ENCODE assay signal across 24 mouse cellular contexts in genomic region chr6:120884436-120884835, GRCm38 (mm10). TPM values are rescaled to one million over a fixed set of nuclear protein-coding genes. Genes with fewer than 3 reads are reported as not detected.
A peak's percentile ranks its signal among the peaks of the same experiment; 100 is the strongest.
DNase-seq lines count a peak whose midpoint lies in the region; ATAC-seq and TF ChIP-seq lines count a peak whose summit lies in the region.
"Had no signal": no experiment of that assay in that cellular context is flagged by ENCODE, and none has a peak within 500 bp of the region (broad histone marks: within the 10 kb centered on the region; RNA-seq: fewer than 3 reads in every experiment).

No protein-coding gene starts in this region.

- H3K27ac ChIP-seq in midbrain, embryonic 12.5 days (replicated peaks): no peak overlapping the region
- no peak overlapping the region for H3K27ac ChIP-seq in midbrain, postnatal 0 days (ENCODE audit: low read depth, low read length)
- H3K27ac ChIP-seq in neural tube, embryonic 13.5 days (replicated peaks): peak overlapping the region; percentile 38; the same call in 1 of the 2 replicates
- no peak overlapping the region; the same call in 1 of the 2 replicates for H3K27ac ChIP-seq in neural tube, embryonic 15.5 days (replicated peaks)
- H3K27ac ChIP-seq: embryonic facial prominence, embryonic 10.5 days; embryonic facial prominence, embryonic 13.5 days; forebrain, embryonic 13.5 days; gastrocnemius, adult 2 months; hindbrain, embryonic 12.5 days; hindbrain, embryonic 15.5 days had no signal

- peaks cover 56% of the 10 kb centered on the region for H3K36me3 ChIP-seq in midbrain, embryonic 12.5 days
- peaks cover 19% of the 10 kb centered on the region for H3K36me3 ChIP-seq in midbrain, postnatal 0 days (ENCODE audit: insufficient read depth, low read length)
- H3K36me3 ChIP-seq in neural tube, embryonic 13.5 days: peaks cover 65% of the 10 kb centered on the region
- peaks cover 45% of the 10 kb centered on the region for H3K36me3 ChIP-seq in neural tube, embryonic 15.5 days

- no peaks in the 10 kb centered on the region for H3K9me3 ChIP-seq in midbrain, embryonic 12.5 days
- H3K9me3 ChIP-seq in midbrain, postnatal 0 days (ENCODE audit: low read length): no peaks in the 10 kb centered on the region
- H3K9me3 ChIP-seq in neural tube, embryonic 13.5 days: no peaks in the 10 kb centered on the region
- H3K9me3 ChIP-seq in neural tube, embryonic 15.5 days (replicated peaks): no peaks in the 10 kb centered on the region
- H3K9me3 ChIP-seq: embryonic facial prominence, embryonic 13.5 days; forebrain, embryonic 13.5 days; hindbrain, embryonic 15.5 days had no signal

- ATAC-seq in midbrain, embryonic 12.5 days (ENCODE audit: low FRiP score, low read depth): 0 out of 2 replicates have a peak, but pooled peaks have one; percentile 16
- ATAC-seq in midbrain, postnatal 0 days (ENCODE audit: low FRiP score): no peak
- peak; percentile 47; the same call in 1 of the 2 replicates for ATAC-seq in neural tube, embryonic 13.5 days (ENCODE audit: low read depth)
- ATAC-seq in neural tube, embryonic 15.5 days (ENCODE audit: low FRiP score): no peak
- ATAC-seq: activated CD4-positive, CD25-positive, alpha-beta regulatory T cell, adult 4 months; forebrain, embryonic 13.5 days; forebrain, postnatal 0 days had no signal

- H3K27me3 ChIP-seq in midbrain, embryonic 12.5 days: no peaks in the 10 kb centered on the region
- H3K27me3 ChIP-seq in midbrain, postnatal 0 days (ENCODE audit: insufficient read depth, low read length): no peaks in the 10 kb centered on the region
- H3K27me3 ChIP-seq in neural tube, embryonic 13.5 days: no peaks in the 10 kb centered on the region
- no peaks in the 10 kb centered on the region for H3K27me3 ChIP-seq in neural tube, embryonic 15.5 days (replicated peaks)
- H3K27me3 ChIP-seq: embryonic facial prominence, embryonic 13.5 days; forebrain, embryonic 13.5 days; hindbrain, embryonic 12.5 days; hindbrain, embryonic 15.5 days had no signal

- peak; percentile 7 for DNase-seq in embryo, embryonic 11 days
- DNase-seq in embryo, embryonic 10.5 days (ENCODE audit: low spot score): no peak
- DNase-seq in midbrain, postnatal 0 days (ENCODE audit: low spot score): no peak
- DNase-seq in brain, embryonic 14.5 days (ENCODE audit: low read depth): peak; percentile 54
- DNase-seq: adrenal gland, adult 8-10 months; adrenal gland, postnatal 25 days; cerebellum, adult 18-20 months; cerebellum, adult 9-10 months; cerebellum, postnatal 14 days; forebrain, postnatal 0 days; gastrocnemius, adult 2 months; gastrocnemius, postnatal 14 days; heart, adult 11 months had no signal

- 75% methylated on average over 6 of the region's 6 CpGs for WGBS in midbrain, embryonic 12.5 days
- WGBS in midbrain, postnatal 0 days: 54% methylated on average over 6 of the region's 6 CpGs
- WGBS in neural tube, embryonic 13.5 days: 54% methylated on average over 6 of the region's 6 CpGs
- WGBS in neural tube, embryonic 15.5 days: 43% methylated on average over 6 of the region's 6 CpGs

- no peak overlapping the region for H3K9ac ChIP-seq in midbrain, embryonic 12.5 days (replicated peaks)
- H3K9ac ChIP-seq in midbrain, postnatal 0 days (replicated peaks; ENCODE audit: low read length, poor library complexity, severe bottlenecking): no peak overlapping the region
- no peak overlapping the region for H3K9ac ChIP-seq in neural tube, embryonic 13.5 days
- H3K9ac ChIP-seq in neural tube, embryonic 15.5 days (replicated peaks): no peak overlapping the region
- H3K9ac ChIP-seq: embryonic facial prominence, embryonic 13.5 days; forebrain, embryonic 13.5 days; forebrain, postnatal 0 days; hindbrain, embryonic 12.5 days; hindbrain, embryonic 15.5 days had no signal

- no peak overlapping the region for H3K4me2 ChIP-seq in midbrain, embryonic 12.5 days (replicated peaks)
- no peak overlapping the region for H3K4me2 ChIP-seq in midbrain, postnatal 0 days (ENCODE audit: low read depth, low read length, poor library complexity, severe bottlenecking)
- no peak overlapping the region for H3K4me2 ChIP-seq in neural tube, embryonic 13.5 days
- H3K4me2 ChIP-seq in neural tube, embryonic 15.5 days: no peak overlapping the region
- H3K4me2 ChIP-seq: embryonic facial prominence, embryonic 13.5 days; forebrain, embryonic 13.5 days; heart, embryonic 11.5 days; hindbrain, embryonic 12.5 days; hindbrain, embryonic 15.5 days had no signal

- no peak overlapping the region for H3K4me3 ChIP-seq in midbrain, embryonic 12.5 days
- no peak overlapping the region for H3K4me3 ChIP-seq in midbrain, postnatal 0 days (ENCODE audit: low read depth, low read length)
- no peak overlapping the region for H3K4me3 ChIP-seq in neural tube, embryonic 13.5 days
- H3K4me3 ChIP-seq in neural tube, embryonic 15.5 days (replicated peaks): no peak overlapping the region
- H3K4me3 ChIP-seq: embryonic facial prominence, embryonic 10.5 days; embryonic facial prominence, embryonic 13.5 days; erythroblast, embryonic 14.5 days; forebrain, embryonic 13.5 days; gastrocnemius, adult 2 months; hindbrain, embryonic 12.5 days; hindbrain, embryonic 15.5 days had no signal

- TF ChIP-seq CTCF in midbrain, postnatal 0 days (IDR thresholded peaks at IDR 0.05): no peak
- TF ChIP-seq CTCF in brain, embryonic 14.5 days (IDR thresholded peaks at IDR 0.05; ENCODE audit: borderline replicate concordance, extremely low read depth, insufficient read depth, insufficient read length): no peak

- no peaks in the 10 kb centered on the region for H3K4me1 ChIP-seq in midbrain, embryonic 12.5 days
- H3K4me1 ChIP-seq in midbrain, postnatal 0 days (ENCODE audit: insufficient read depth, low read length): no peaks in the 10 kb centered on the region
- H3K4me1 ChIP-seq in neural tube, embryonic 13.5 days (replicated peaks): peaks cover 7% of the 10 kb centered on the region; the same call in 1 of the 2 replicates
- H3K4me1 ChIP-seq in neural tube, embryonic 15.5 days: no peaks in the 10 kb centered on the region
- H3K4me1 ChIP-seq: embryonic facial prominence, embryonic 10.5 days; embryonic facial prominence, embryonic 13.5 days; forebrain, embryonic 13.5 days; hindbrain, embryonic 12.5 days; hindbrain, embryonic 15.5 days had no signal

- no peak for TF ChIP-seq POLR2A in brain, embryonic 14.5 days (IDR thresholded peaks at IDR 0.05; ENCODE audit: borderline replicate concordance, extremely low read depth, insufficient read depth, insufficient read length, poor library complexity, severe bottlenecking)

RNA-seq across cellular contexts. Expression of gene Bid, which starts 32.2 kb away (rescaled TPM):
- 14.6 and 16.2 TPM in 2 replicates for polyA plus RNA-seq in midbrain, embryonic 12.5 days (2016; fragmentation: Nextera tagmentation; extraction: Ambion mirVana)
- 36.3 and 40.0 TPM in 2 replicates for total RNA-seq in midbrain, postnatal 0 days (2014; rRNA removed)
- 55.6 and 58.7 TPM in 2 replicates for polyA plus RNA-seq in midbrain, postnatal 0 days (2015; fragmentation: Nextera tagmentation; extraction: Ambion mirVana)
- polyA plus RNA-seq in neural tube, embryonic 13.5 days (2015; fragmentation: Nextera tagmentation; extraction: Ambion mirVana): 26.9 and 27.4 TPM in 2 replicates
- 38.7 and 43.0 TPM in 2 replicates for polyA plus RNA-seq in neural tube, embryonic 15.5 days (2015; fragmentation: Nextera tagmentation; extraction: Ambion mirVana)
- polyA plus RNA-seq in brain, embryonic 14.5 days (2012; rRNA removed): 23.3 and 23.6 TPM in 2 replicates

RNA-seq across cellular contexts. Expression of gene Bcl2l13, which starts 48.4 kb away (rescaled TPM):
- polyA plus RNA-seq in midbrain, embryonic 12.5 days (2016; fragmentation: Nextera tagmentation; extraction: Ambion mirVana): 45.7 and 47.3 TPM in 2 replicates
- total RNA-seq in midbrain, postnatal 0 days (2014; rRNA removed): 133 and 210 TPM in 2 replicates
- 19.0 and 21.9 TPM in 2 replicates for polyA plus RNA-seq in midbrain, postnatal 0 days (2015; fragmentation: Nextera tagmentation; extraction: Ambion mirVana)
- 23.6 and 23.8 TPM in 2 replicates for polyA plus RNA-seq in neural tube, embryonic 13.5 days (2015; fragmentation: Nextera tagmentation; extraction: Ambion mirVana)
- 22.6 and 28.4 TPM in 2 replicates for polyA plus RNA-seq in neural tube, embryonic 15.5 days (2015; fragmentation: Nextera tagmentation; extraction: Ambion mirVana)
- 31.3 and 34.7 TPM in 2 replicates for polyA plus RNA-seq in brain, embryonic 14.5 days (2012; rRNA removed)

Comparison
In these comparisons a context has a peak if more than half of its experiments do, and no peak if none do; other contexts are left out.
1. DNase-seq: peak in embryo, embryonic 11 days (single experiment) and brain, embryonic 14.5 days (single experiment); none in embryo, embryonic 10.5 days (single experiment) and midbrain, postnatal 0 days (single experiment).
2. ATAC-seq: peak in midbrain, embryonic 12.5 days (single experiment) and neural tube, embryonic 13.5 days (single experiment); none in midbrain, postnatal 0 days (single experiment) and neural tube, embryonic 15.5 days (single experiment).